ENCODE assay signal across 8 mouse cellular contexts in genomic region chr8:125870821-125871321, GRCm38 (mm10). TPM values are rescaled to one million over a fixed set of nuclear protein-coding genes. Genes with fewer than 3 reads are reported as not detected.
DNase-seq lines count a peak whose midpoint lies in the region; ATAC-seq lines count a peak whose summit lies in the region.

No protein-coding gene starts in this region.

- ATAC-seq in hindbrain, embryonic 11.5 days (ENCODE audit: low FRiP score), result peak; percentile 77

- H3K9ac ChIP-seq in hindbrain, embryonic 11.5 days (ENCODE audit: low read depth, low read length), result peak overlapping the region; percentile 23

- H3K4me3 ChIP-seq in hindbrain, embryonic 11.5 days (ENCODE audit: low read depth, low read length), result no peak overlapping the region

- DNase-seq in WW6 (ENCODE audit: low read depth, low spot score), result peak; percentile 49
- DNase-seq in cerebellum, postnatal 10 days, result peak; percentile 85 to 87
- DNase-seq in frontal cortex, postnatal 14 days (ENCODE audit: low spot score in 2 of 2), result peak; percentile 61 to 73
- peak; percentile 89 for DNase-seq in hindbrain, embryonic 11.5 days (ENCODE audit: low spot score)
- peak; percentile 34 for DNase-seq in layer of hippocampus, adult 9-11 months
- peak; percentile 86 for DNase-seq in lung, postnatal 10 days
- peak; percentile 88 for DNase-seq in retina, postnatal 1 day
- DNase-seq in urinary bladder, postnatal 36 days (ENCODE audit: low spot score in 2 of 2), result peak; percentile 59 to 60

- H3K4me2 ChIP-seq in hindbrain, embryonic 11.5 days (replicated peaks; ENCODE audit: low read depth, low read length), result no peak overlapping the region

- 7% methylated on average over 7 of the region's 7 CpGs for WGBS in hindbrain, embryonic 11.5 days

- H3K27me3 ChIP-seq in hindbrain, embryonic 11.5 days (ENCODE audit: control insufficient read depth, insufficient read depth, low read length), result no peaks in the 10 kb centered on the region

- H3K9me3 ChIP-seq in hindbrain, embryonic 11.5 days (ENCODE audit: control insufficient read depth, low read length), result no peaks in the 10 kb centered on the region

- no peaks in the 10 kb centered on the region for H3K36me3 ChIP-seq in hindbrain, embryonic 11.5 days (ENCODE audit: control insufficient read depth, insufficient read depth, low read length)

- peaks cover 5% of the 10 kb centered on the region; the same call in 1 of the 2 replicates for H3K4me1 ChIP-seq in hindbrain, embryonic 11.5 days (replicated peaks; ENCODE audit: control insufficient read depth, insufficient read depth, low read length)

- no peak overlapping the region for H3K27ac ChIP-seq in hindbrain, embryonic 11.5 days (ENCODE audit: low read depth, low read length)

RNA-seq across cellular contexts. Expression of gene Pcnx2, which starts 27.2 kb away (rescaled TPM):
- polyA plus RNA-seq in hindbrain, embryonic 11.5 days (2014; fragmentation: Nextera tagmentation; extraction: Ambion mirVana), result 0.25 and 0.46 TPM in 2 replicates

RNA-seq across cellular contexts. Expression of gene Map3k21, which starts 39.4 kb away (rescaled TPM):
- 0.08 and 0.14 TPM in 2 replicates for polyA plus RNA-seq in hindbrain, embryonic 11.5 days (2014; fragmentation: Nextera tagmentation; extraction: Ambion mirVana)

Comparison
In these comparisons a context has a peak if more than half of its experiments do, and no peak if none do; other contexts are left out.
1. DNase-seq: peak in every context shown above with its lines; median percentile 89 in hindbrain, embryonic 11.5 days; 88 in retina, postnatal 1 day; 86 in cerebellum, postnatal 10 days; 86 in lung, postnatal 10 days; 67 in frontal cortex, postnatal 14 days; 60 in urinary bladder, postnatal 36 days; 49 in WW6; 34 in layer of hippocampus, adult 9-11 months.